Mouse (Mus musculus) retina, adult 2 months (tissue): ENCODE data around the gene Olfr554.
A peak's percentile ranks its signal among the peaks of the same experiment; 100 is the strongest.
"Not testable (repeated sequence)": the region's sequence is repeated elsewhere in the genome, so short reads cannot be mapped to it uniquely, and the experiment has no call there.

Experiments used
- DNase-seq: peaks from one replicate; pipeline ENCODE4 v3.0.0-alpha.2; 2012; ENCODE audit warnings: low read depth, low spot score

The Olfr554 gene

GRCm38 (mm10) chr7:102638132-102638531, at the start of gene Olfr554:
Olfr554 (plus strand) TSS chr7:102638432.
- no peak for DNase-seq

- DNase-seq = no peak
These were observed 46.4 kb upstream of the Olfr554 start, which contains the start of gene Olfr551 for GRCm38 (mm10) chr7:102591786-102592185. Olfr551 (minus strand) TSS chr7:102591886.

GRCm38 (mm10) chr7:102597378-102598031, 40.7 kb upstream of the Olfr554 start, which contains the start of gene Olfr552:
Olfr552 (plus strand) TSS chr7:102597770.
- DNase-seq = no peak

- no peak for DNase-seq
These were observed 20.1 kb upstream of the Olfr554 start, which contains the start of gene Olfr553 for GRCm38 (mm10) chr7:102618118-102618517. Olfr553 (minus strand) TSS chr7:102618218.

GRCm38 (mm10) chr7:102619608-102620007, 18.6 kb upstream of the Olfr554 start:
- DNase-seq = no peak

GRCm38 (mm10) chr7:102620368-102620767, 17.9 kb upstream of the Olfr554 start:
- DNase-seq = not testable (repeated sequence)

- DNase-seq = peak; percentile 20
These were observed 1.6 kb upstream of the Olfr554 start for GRCm38 (mm10) chr7:102636665-102637064.

- not testable (repeated sequence) for DNase-seq
These were observed 6.7 kb downstream of the Olfr554 start for GRCm38 (mm10) chr7:102644945-102645344.

GRCm38 (mm10) chr7:102658523-102658922, 20.3 kb downstream of the Olfr554 start, which contains the start of gene Olfr555:
Olfr555 (plus strand) TSS chr7:102658823.
- DNase-seq = no peak

- DNase-seq = no peak
These were observed 26.4 kb downstream of the Olfr554 start, which contains the start of gene Olfr556 for GRCm38 (mm10) chr7:102664599-102664998. Olfr556 (plus strand) TSS chr7:102664899.

GRCm38 (mm10) chr7:102665378-102665777, 27.1 kb downstream of the Olfr554 start:
- no peak for DNase-seq

GRCm38 (mm10) chr7:102676225-102676624, 38.0 kb downstream of the Olfr554 start:
- no peak for DNase-seq

GRCm38 (mm10) chr7:102681916-102682315, 43.7 kb downstream of the Olfr554 start:
- no peak for DNase-seq

- DNase-seq = peak; percentile 26
These were observed 48.8 kb downstream of the Olfr554 start, which contains the start of gene Trim68 for GRCm38 (mm10) chr7:102686944-102687501. Trim68 (minus strand) TSS chr7:102687327.
